Mouse (Mus musculus): Measurements from ENCODE around the gene Nlk. TPM values are rescaled to one million over a fixed set of nuclear protein-coding genes. Genes with fewer than 3 reads are reported as not detected.

Nlk gene
- total and polyA plus RNA-seq, 2 experiments = 4.8 to 7.5 TPM

DNA sequence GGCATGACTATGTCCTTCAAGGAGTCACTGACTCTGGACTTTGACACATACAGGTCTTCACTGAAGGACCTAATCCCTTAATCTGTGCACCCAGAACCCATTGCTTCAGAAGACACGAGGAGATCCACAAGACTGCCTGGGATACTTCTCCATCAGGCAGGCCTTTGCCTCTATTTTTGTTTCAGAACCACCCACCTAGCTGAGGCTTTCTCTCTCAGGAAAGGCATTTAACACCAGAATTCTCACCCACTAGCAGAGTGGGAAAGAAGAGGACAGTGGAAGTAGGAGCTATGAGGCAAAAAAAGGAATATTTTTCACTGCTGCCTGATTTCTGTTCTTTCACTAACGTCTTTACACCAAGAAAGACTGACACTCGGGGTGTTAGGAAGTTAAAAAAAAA, 29.2 kb upstream of the Nlk start:
- H3K4me1 ChIP-seq (ENCODE audit: control insufficient read depth, insufficient read depth, low read length) = no peaks in the 10 kb centered on the region
- H3K4me3 ChIP-seq (ENCODE audit: insufficient read depth, low read depth, low read length) = no peak overlapping the region
- no peak overlapping the region for H3K27ac ChIP-seq (replicated peaks; ENCODE audit: insufficient read depth, low read depth, low read length)
- no peak for DNase-seq (ENCODE audit: extremely low read depth, low read depth, low spot score)
- no peak overlapping the region for H3K9ac ChIP-seq (ENCODE audit: low read depth, low read length)
- TF ChIP-seq POLR2A (IDR thresholded peaks at IDR 0.05; ENCODE audit: extremely low read depth, insufficient read depth, low read length) (no peak), CTCF (IDR thresholded peaks at IDR 0.05; ENCODE audit: low read depth, low read length) (no peak)
- no peaks in the 10 kb centered on the region for H3K27me3 ChIP-seq (ENCODE audit: control insufficient read depth, insufficient read depth, low read length)
- no peaks in the 10 kb centered on the region for H3K79me2 ChIP-seq (ENCODE audit: control insufficient read depth, insufficient read depth, low read length)
- WGBS = 70% methylated on average over 3 of the region's 3 CpGs
- H3K36me3 ChIP-seq (ENCODE audit: control insufficient read depth, insufficient read depth, low read length) = no peaks in the 10 kb centered on the region

DNA sequence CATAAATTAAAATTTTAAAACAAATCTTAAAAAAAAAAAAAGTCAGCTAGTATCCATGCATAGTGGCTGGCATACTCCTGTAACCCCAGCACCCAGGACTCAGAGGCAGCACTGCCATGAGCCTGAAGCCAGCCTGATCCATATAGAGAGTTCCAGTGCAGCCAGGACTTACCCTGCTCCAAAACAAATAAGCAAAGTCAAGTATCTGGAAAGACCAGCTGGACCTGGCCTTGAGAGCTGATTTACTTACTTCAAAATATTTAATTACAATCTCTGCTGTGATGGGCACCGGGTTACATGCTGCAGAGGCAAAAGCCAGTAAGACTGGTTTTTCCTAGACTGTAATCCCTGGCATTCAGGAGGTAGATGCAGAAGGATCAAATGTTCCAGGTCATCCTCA, 27.6 kb upstream of the Nlk start:
- TF ChIP-seq CTCF (IDR thresholded peaks at IDR 0.05; ENCODE audit: low read depth, low read length) = no peak
- TF ChIP-seq POLR2A (IDR thresholded peaks at IDR 0.05; ENCODE audit: extremely low read depth, insufficient read depth, low read length) = no peak
- Histone ChIP-seq H3K27me3 (ENCODE audit: control insufficient read depth, insufficient read depth, low read length) (no peaks in the 10 kb centered on the region), H3K27ac (replicated peaks; ENCODE audit: insufficient read depth, low read depth, low read length) (no peak overlapping the region), H3K4me1 (ENCODE audit: control insufficient read depth, insufficient read depth, low read length) (no peaks in the 10 kb centered on the region), H3K36me3 (ENCODE audit: control insufficient read depth, insufficient read depth, low read length) (no peaks in the 10 kb centered on the region), H3K79me2 (ENCODE audit: control insufficient read depth, insufficient read depth, low read length) (no peaks in the 10 kb centered on the region), H3K9ac (ENCODE audit: low read depth, low read length) (no peak overlapping the region), H3K4me3 (ENCODE audit: insufficient read depth, low read depth, low read length) (no peak overlapping the region)
- DNase-seq (ENCODE audit: extremely low read depth, low read depth, low spot score) = no peak
- WGBS = 64% methylated on average over 1 of the region's 1 CpGs

DNA sequence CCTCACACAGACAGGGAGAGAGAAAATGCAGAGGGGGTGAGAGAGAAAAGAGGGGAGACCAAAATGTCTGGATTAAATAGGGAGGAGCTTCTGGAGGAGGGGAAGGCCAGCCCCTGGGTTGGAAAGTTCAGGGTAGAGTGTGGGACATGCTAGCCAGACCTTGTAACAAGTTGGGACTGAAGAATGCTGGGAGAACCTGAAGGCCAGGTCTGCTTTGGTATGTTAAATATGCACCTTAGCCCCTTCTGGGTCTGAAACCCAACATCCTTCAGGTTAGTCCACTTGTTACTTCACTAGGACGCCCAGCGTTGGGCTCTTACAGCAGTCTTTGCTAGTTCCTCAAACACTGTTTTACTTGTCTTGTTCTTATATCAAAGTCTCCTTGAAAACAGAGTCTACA, 24.2 kb upstream of the Nlk start:
- H3K9ac ChIP-seq (ENCODE audit: low read depth, low read length) = no peak overlapping the region
- H3K27ac ChIP-seq (replicated peaks; ENCODE audit: insufficient read depth, low read depth, low read length) = no peak overlapping the region
- H3K4me1 ChIP-seq (ENCODE audit: control insufficient read depth, insufficient read depth, low read length) = no peaks in the 10 kb centered on the region
- H3K79me2 ChIP-seq (ENCODE audit: control insufficient read depth, insufficient read depth, low read length) = no peaks in the 10 kb centered on the region
- H3K27me3 ChIP-seq (ENCODE audit: control insufficient read depth, insufficient read depth, low read length) = no peaks in the 10 kb centered on the region
- no peak for TF ChIP-seq CTCF (IDR thresholded peaks at IDR 0.05; ENCODE audit: low read depth, low read length)
- TF ChIP-seq POLR2A (IDR thresholded peaks at IDR 0.05; ENCODE audit: extremely low read depth, insufficient read depth, low read length) = no peak
- no peak for DNase-seq (ENCODE audit: extremely low read depth, low read depth, low spot score)
- no peaks in the 10 kb centered on the region for H3K36me3 ChIP-seq (ENCODE audit: control insufficient read depth, insufficient read depth, low read length)
- 90% methylated on average over 2 of the region's 2 CpGs for WGBS
- H3K4me3 ChIP-seq (ENCODE audit: insufficient read depth, low read depth, low read length) = no peak overlapping the region

DNA sequence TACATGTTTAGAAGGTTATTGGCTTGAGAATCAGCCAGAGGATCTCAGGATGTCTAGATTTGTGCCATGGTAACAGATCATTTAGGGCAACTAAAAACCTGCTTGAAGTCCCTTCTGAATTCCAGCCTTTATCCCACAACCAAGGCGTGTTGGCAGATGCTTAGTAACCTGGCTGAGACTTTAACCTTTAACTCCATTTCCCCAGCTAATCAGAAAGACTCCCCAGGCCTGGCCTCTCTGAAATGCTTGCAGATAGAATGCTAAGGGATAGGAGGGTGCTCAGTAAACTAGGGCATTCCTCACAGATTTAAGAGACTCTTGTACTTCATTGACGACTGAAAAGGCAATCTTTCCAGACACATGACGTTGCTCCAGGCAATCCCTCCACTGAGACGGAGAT, 20.5 kb upstream of the Nlk start:
- 90% methylated on average over 4 of the region's 4 CpGs for WGBS
- no peak for DNase-seq (ENCODE audit: extremely low read depth, low read depth, low spot score)
- Histone ChIP-seq H3K4me1 (ENCODE audit: control insufficient read depth, insufficient read depth, low read length) (no peaks in the 10 kb centered on the region), H3K27me3 (ENCODE audit: control insufficient read depth, insufficient read depth, low read length) (no peaks in the 10 kb centered on the region), H3K79me2 (ENCODE audit: control insufficient read depth, insufficient read depth, low read length) (no peaks in the 10 kb centered on the region), H3K36me3 (ENCODE audit: control insufficient read depth, insufficient read depth, low read length) (no peaks in the 10 kb centered on the region), H3K4me3 (ENCODE audit: insufficient read depth, low read depth, low read length) (no peak overlapping the region), H3K9ac (ENCODE audit: low read depth, low read length) (no peak overlapping the region), H3K27ac (replicated peaks; ENCODE audit: insufficient read depth, low read depth, low read length) (no peak overlapping the region)
- no peak for TF ChIP-seq POLR2A (IDR thresholded peaks at IDR 0.05; ENCODE audit: extremely low read depth, insufficient read depth, low read length)
- no peak for TF ChIP-seq CTCF (IDR thresholded peaks at IDR 0.05; ENCODE audit: low read depth, low read length)

DNA sequence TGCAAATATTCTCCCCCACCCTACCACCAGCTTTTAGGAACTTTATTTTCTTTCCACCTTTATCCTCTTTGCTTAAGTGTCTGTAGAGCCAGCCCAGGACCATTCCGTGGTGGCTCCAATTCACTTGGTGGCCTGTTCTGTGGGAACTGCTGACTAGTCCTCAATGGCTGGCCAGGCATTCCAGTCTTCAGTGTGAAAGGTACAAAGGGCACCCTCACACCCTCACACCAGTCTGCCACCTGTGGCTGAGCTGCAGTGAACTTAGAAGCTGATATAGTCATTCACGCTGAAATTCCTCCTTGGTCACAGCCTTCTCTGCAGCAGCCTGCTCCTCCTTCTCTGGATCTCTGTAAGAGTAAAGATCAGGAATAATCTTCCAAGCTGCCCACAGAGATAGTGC, 11.5 kb upstream of the Nlk start:
- Histone ChIP-seq H3K36me3 (ENCODE audit: control insufficient read depth, insufficient read depth, low read length) (no peaks in the 10 kb centered on the region), H3K79me2 (ENCODE audit: control insufficient read depth, insufficient read depth, low read length) (no peaks in the 10 kb centered on the region), H3K27ac (replicated peaks; ENCODE audit: insufficient read depth, low read depth, low read length) (no peak overlapping the region), H3K27me3 (ENCODE audit: control insufficient read depth, insufficient read depth, low read length) (no peaks in the 10 kb centered on the region), H3K9ac (ENCODE audit: low read depth, low read length) (no peak overlapping the region), H3K4me3 (ENCODE audit: insufficient read depth, low read depth, low read length) (no peak overlapping the region), H3K4me1 (ENCODE audit: control insufficient read depth, insufficient read depth, low read length) (0 out of 2 replicates have a peak, but pooled peaks cover 1% of the 10 kb centered on the region)
- 78% methylated on average over 2 of the region's 2 CpGs for WGBS
- TF ChIP-seq CTCF (IDR thresholded peaks at IDR 0.05; ENCODE audit: low read depth, low read length) (no peak), POLR2A (IDR thresholded peaks at IDR 0.05; ENCODE audit: extremely low read depth, insufficient read depth, low read length) (no peak)
- DNase-seq (ENCODE audit: extremely low read depth, low read depth, low spot score) = no peak

DNA sequence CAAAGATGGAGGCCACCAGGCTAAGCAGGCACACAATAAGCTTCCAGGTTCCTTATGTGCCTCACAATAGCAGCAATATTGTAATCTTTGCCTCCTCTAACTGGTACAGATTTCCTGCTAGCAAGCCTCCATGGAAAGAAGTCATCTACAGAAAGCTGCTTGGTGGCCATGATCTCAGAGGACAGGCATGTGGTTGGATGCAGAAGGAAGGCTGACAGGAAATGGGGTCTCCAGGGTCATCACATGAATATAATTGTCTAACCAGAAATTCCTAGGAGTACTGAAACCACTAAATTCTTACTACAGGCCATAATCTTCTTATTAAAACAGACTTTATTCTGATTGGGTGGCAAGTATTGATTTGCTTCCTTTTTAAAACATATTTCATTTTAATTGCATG, 8.9 kb upstream of the Nlk start:
- TF ChIP-seq POLR2A (IDR thresholded peaks at IDR 0.05; ENCODE audit: extremely low read depth, insufficient read depth, low read length) = no peak
- TF ChIP-seq CTCF (IDR thresholded peaks at IDR 0.05; ENCODE audit: low read depth, low read length) = no peak
- Histone ChIP-seq H3K4me3 (ENCODE audit: insufficient read depth, low read depth, low read length) (no peak overlapping the region), H3K27me3 (ENCODE audit: control insufficient read depth, insufficient read depth, low read length) (no peaks in the 10 kb centered on the region), H3K4me1 (ENCODE audit: control insufficient read depth, insufficient read depth, low read length) (0 out of 2 replicates have a peak, but pooled peaks cover 3% of the 10 kb centered on the region), H3K36me3 (ENCODE audit: control insufficient read depth, insufficient read depth, low read length) (no peaks in the 10 kb centered on the region), H3K79me2 (ENCODE audit: control insufficient read depth, insufficient read depth, low read length) (no peaks in the 10 kb centered on the region), H3K27ac (replicated peaks; ENCODE audit: insufficient read depth, low read depth, low read length) (no peak overlapping the region), H3K9ac (ENCODE audit: low read depth, low read length) (no peak overlapping the region)
- DNase-seq (ENCODE audit: extremely low read depth, low read depth, low spot score) = no peak

All from liver, adult 2 months (tissue).